Mouse (Mus musculus) limb, embryonic 14.5 days (tissue): Measurements from ENCODE around the gene Naxe. TPM values are rescaled to one million over a fixed set of nuclear protein-coding genes. Genes with fewer than 3 reads are reported as not detected.

Experiments
- ATAC-seq: fragments of 200-750 bp; cut with Nextera tagmentation; 2 replicates; pipeline ENCODE4 v1.8.0; 2017; ENCODE audit warnings: low read depth, moderate number of reproducible peaks, moderate TSS enrichment; ENCODE audit not compliant: low FRiP score
- DNase-seq: peaks from one replicate; pipeline ENCODE4 v3.0.0-alpha.2; 2015; ENCODE audit warnings: low spot score
- H3K27ac ChIP-seq: fragments of 300-500 bp; sonication (generic); replicated peaks from 2 replicates; pipeline ENCODE4 v1.5.1; 2014; ENCODE audit warnings: low read depth, mild to moderate bottlenecking, low read length, moderate library complexity, mixed read lengths
- H3K27me3 ChIP-seq: fragments of 300-500 bp; sonication (generic); 2 replicates; pipeline ENCODE4 v1.6.1; 2014; ENCODE audit warnings: low read length, mixed read lengths; ENCODE audit not compliant: control insufficient read depth, insufficient read depth
- H3K36me3 ChIP-seq: fragments of 300-500 bp; sonication (generic); 2 replicates; pipeline ENCODE4 v1.6.1; 2014; ENCODE audit warnings: mild to moderate bottlenecking, low read length, moderate library complexity, mixed read lengths; ENCODE audit not compliant: control insufficient read depth, insufficient read depth
- H3K4me1 ChIP-seq: fragments of 300-500 bp; sonication (generic); 2 replicates; pipeline ENCODE4 v1.6.1; 2014; ENCODE audit warnings: antibody characterized with exemption, low read length, mixed read lengths; ENCODE audit not compliant: control insufficient read depth, insufficient read depth
- H3K4me2 ChIP-seq: fragments of 300-500 bp; sonication (generic); replicated peaks from 2 replicates; pipeline ENCODE4 v1.6.1; 2014; ENCODE audit warnings: low read depth, mild to moderate bottlenecking, low read length, moderate library complexity; ENCODE audit not compliant: severe bottlenecking
- H3K4me3 ChIP-seq: fragments of 300-500 bp; sonication (generic); replicated peaks from 2 replicates; pipeline ENCODE4 v1.5.1; 2014; ENCODE audit warnings: low read length
- H3K9ac ChIP-seq: fragments of 300-500 bp; sonication (generic); 2 replicates; pipeline ENCODE4 v1.6.1; 2014; ENCODE audit warnings: mild to moderate bottlenecking, low read depth, low read length, moderate library complexity; ENCODE audit not compliant: severe bottlenecking
- H3K9me3 ChIP-seq: fragments of 300-500 bp; sonication (generic); 2 replicates; pipeline ENCODE4 v1.6.1; 2016; ENCODE audit warnings: low read length; ENCODE audit not compliant: control insufficient read depth
- POLR2A ChIP-seq: fragments of 200-500 bp; IDR thresholded peaks from 2 replicates; pipeline ENCODE4 v1.8.0; 2012; ENCODE audit warnings: inconsistent platforms, mild to moderate bottlenecking, moderate library complexity, borderline replicate concordance; ENCODE audit not compliant: insufficient read depth, insufficient read length; ENCODE audit errors: extremely low read depth
- WGBS: fragments of 180-500 bp; shearing (Covaris S2); extraction: QIAGEN DNeasy Blood & Tissue Kit; methylation state at CpG from one replicate; pipeline ENCODE4 v1.1.7; 2014; 5-methylcytosine and 5-hydroxymethylcytosine counted together
- polyA plus RNA-seq, 2 experiments: library from polyadenylated mRNA; depleted of rRNA in 1 of 2; stranded (reverse) in 1 of 2; unstranded in 1 of 2; fragments of >200 nt; fragmentation: Nextera tagmentation in 1 of 2; extraction: Ambion mirVana in 1 of 2; gene quantifications; 2 replicates each; pipeline versions ENCODE4 v1.2.1 to v1.2.3; 2012 to 2014

Naxe gene
- 101 and 123 TPM in 2 replicates for polyA plus RNA-seq (2012; rRNA removed)
- polyA plus RNA-seq (2014; fragmentation: Nextera tagmentation; extraction: Ambion mirVana), result 203 and 215 TPM in 2 replicates

DNA sequence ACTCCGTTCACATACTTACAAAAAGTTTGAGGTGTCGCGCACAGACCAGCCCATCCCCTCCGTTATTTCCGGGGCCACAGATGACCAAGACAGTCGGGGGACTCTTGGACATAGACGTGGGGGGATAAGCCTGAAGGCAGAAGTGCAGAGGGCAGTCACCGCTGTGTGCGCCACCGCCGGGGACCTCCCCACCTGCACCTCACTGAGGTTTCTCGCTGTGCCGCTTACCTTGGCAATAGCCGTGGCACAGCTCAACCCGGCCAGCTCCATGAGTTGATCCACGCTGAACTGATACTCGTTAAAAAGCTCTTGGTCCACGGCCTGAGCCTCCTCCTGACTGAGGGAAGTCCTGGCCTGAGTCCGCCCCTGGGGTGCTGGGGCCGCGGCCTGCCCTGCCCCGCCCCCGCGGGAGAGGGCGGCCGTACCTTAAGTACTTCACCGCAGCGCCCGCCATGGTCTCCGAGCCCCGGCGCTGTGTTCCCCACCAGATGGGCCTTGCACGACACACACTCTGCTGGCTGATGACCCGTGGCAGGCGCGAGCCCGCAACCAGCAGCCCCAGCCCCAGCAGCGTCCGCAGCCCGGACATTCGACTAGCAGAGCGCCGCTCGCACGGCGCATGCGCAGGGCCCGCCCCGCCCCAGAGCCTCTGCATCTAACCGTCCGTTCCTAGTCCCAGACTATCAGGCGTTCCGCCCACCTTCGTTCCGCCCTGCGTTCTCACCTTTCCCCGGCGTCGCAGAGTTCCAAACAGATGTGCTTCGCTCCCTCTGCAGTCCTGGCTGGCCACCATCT, at the start of gene Naxe:
TSS of gene Naxe (minus strand) at position 594 of the 795 bp plus-strand sequence.
- Histone ChIP-seq H3K36me3 (peaks cover 34% of the 10 kb centered on the region), H3K27ac (peak within 1 kb of the TSS; percentile 58; the same call in 1 of the 2 replicates), H3K4me3 (peak within 1 kb of the TSS; percentile 89), H3K4me1 (peaks cover 8% of the 10 kb centered on the region; the same call in 1 of the 2 replicates), H3K9me3 (no peaks in the 10 kb centered on the region), H3K9ac (peak within 1 kb of the TSS; percentile 79), H3K4me2 (peak within 1 kb of the TSS; percentile 89), H3K27me3 (no peaks in the 10 kb centered on the region)
- under 1% methylated on average over 37 of the region's 60 CpGs for WGBS
- TF ChIP-seq POLR2A, result peak; percentile 89; the same call in 1 of the 2 replicates
- peak; percentile 96 for ATAC-seq
- peak; percentile 92 for DNase-seq

GRCm38 (mm10) chr3:88106126-88106525, 47.8 kb upstream of the Naxe start:
- DNase-seq, result no peak
- WGBS, result 85% methylated on average over 4 of the region's 4 CpGs
- Histone ChIP-seq H3K9me3 (no peaks in the 10 kb centered on the region), H3K27me3 (no peaks in the 10 kb centered on the region), H3K36me3 (peaks cover 73% of the 10 kb centered on the region), H3K27ac (no peak overlapping the region), H3K4me2 (no peak overlapping the region), H3K4me1 (no peaks in the 10 kb centered on the region), H3K9ac (no peak overlapping the region), H3K4me3 (no peak overlapping the region)
- ATAC-seq, result no peak
- TF ChIP-seq POLR2A, result no peak

- DNase-seq (no peak), ATAC-seq (no peak)
- 0 out of 2 replicates have a peak overlapping the region, but pooled peaks have one; percentile 13 for H3K27ac ChIP-seq
- H3K27me3 ChIP-seq, result no peaks in the 10 kb centered on the region
- H3K9ac ChIP-seq, result no peak overlapping the region
- peaks cover 72% of the 10 kb centered on the region for H3K36me3 ChIP-seq
- H3K4me1 ChIP-seq, result no peaks in the 10 kb centered on the region
- no peak overlapping the region for H3K4me2 ChIP-seq
- no peaks in the 10 kb centered on the region for H3K9me3 ChIP-seq
- no peak overlapping the region for H3K4me3 ChIP-seq
- TF ChIP-seq POLR2A, result no peak
- 77% methylated on average over 6 of the region's 6 CpGs for WGBS
Observed at GRCm38 (mm10) chr3:88102611-88103010, 44.3 kb upstream of the Naxe start.

GRCm38 (mm10) chr3:88102196-88102595, 43.9 kb upstream of the Naxe start:
- no peak for DNase-seq
- Histone ChIP-seq H3K4me3 (no peak overlapping the region), H3K4me1 (no peaks in the 10 kb centered on the region), H3K9me3 (no peaks in the 10 kb centered on the region), H3K27me3 (no peaks in the 10 kb centered on the region), H3K4me2 (no peak overlapping the region), H3K9ac (no peak overlapping the region), H3K36me3 (peaks cover 72% of the 10 kb centered on the region), H3K27ac (no peak overlapping the region)
- ATAC-seq, result no peak
- TF ChIP-seq POLR2A, result no peak
- 89% methylated on average over 6 of the region's 6 CpGs for WGBS

GRCm38 (mm10) chr3:88101736-88102135, 43.4 kb upstream of the Naxe start:
- no peaks in the 10 kb centered on the region for H3K27me3 ChIP-seq
- H3K27ac ChIP-seq, result no peak overlapping the region
- no peak overlapping the region for H3K4me3 ChIP-seq
- no peaks in the 10 kb centered on the region for H3K4me1 ChIP-seq
- ATAC-seq (no peak), DNase-seq (no peak)
- H3K9me3 ChIP-seq, result no peaks in the 10 kb centered on the region
- no peak overlapping the region for H3K9ac ChIP-seq
- no peak overlapping the region for H3K4me2 ChIP-seq
- H3K36me3 ChIP-seq, result peaks cover 77% of the 10 kb centered on the region
- no peak for TF ChIP-seq POLR2A
- 93% methylated on average over 7 of the region's 7 CpGs for WGBS
